Mouse (Mus musculus): ENCODE results near the gene Arglu1. TPM values are rescaled to one million over a fixed set of nuclear protein-coding genes. Genes with fewer than 3 reads are reported as not detected.

The Arglu1 gene
- polyA plus RNA-seq (2012): 92.6 and 109 TPM in 2 replicates

DNA sequence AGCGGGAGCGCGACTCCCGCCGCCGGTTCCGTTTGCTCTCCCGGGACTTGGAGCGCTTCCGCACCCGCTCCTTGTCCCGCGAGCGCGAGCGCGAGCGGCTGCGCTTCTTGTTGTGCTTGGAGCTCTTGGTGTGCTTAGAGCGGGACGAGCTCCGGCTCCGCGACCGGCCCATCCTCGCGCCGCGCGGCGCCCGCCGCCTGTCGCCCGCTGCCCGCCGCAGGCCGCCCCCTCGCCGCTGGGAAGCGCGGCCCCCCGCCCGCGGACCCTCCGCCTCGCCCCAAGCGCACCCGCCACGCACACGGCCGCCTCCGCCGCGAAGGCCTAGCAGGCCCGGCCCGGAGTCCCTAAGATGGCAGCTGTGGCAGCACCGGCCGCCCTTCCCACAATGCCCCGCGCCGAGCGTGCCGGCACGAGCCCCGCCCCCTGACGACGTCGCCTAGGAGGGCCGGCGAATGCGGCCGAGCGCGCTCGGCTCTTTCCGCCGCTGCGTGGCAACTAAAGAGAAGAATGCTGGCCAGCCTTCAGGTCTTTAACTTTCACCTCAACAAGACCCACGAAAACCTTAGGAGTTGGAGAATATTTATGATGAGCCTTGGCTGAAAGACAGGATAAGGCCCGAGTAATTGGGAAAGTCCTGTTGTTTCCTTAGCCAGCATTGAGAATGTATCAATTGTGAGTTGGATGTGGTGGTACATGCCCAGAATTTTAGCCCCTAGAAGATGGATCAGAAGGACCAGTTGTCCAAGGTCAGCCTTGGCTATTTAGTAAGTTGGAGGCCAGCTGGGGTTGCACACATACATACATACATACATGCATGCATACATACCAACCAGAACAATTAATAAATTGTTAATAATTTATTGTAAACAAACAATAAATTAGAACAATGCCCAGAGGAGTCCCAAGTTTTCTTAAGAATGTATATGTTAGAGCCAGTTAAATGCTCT lies at the start of gene Arglu1:
TSS of gene Arglu1 (minus strand) at position 376 of the 947 bp plus-strand sequence.
- TF ChIP-seq GATA1 (IDR thresholded peaks at IDR 0.05; ENCODE audit: low read length): no peak

DNA sequence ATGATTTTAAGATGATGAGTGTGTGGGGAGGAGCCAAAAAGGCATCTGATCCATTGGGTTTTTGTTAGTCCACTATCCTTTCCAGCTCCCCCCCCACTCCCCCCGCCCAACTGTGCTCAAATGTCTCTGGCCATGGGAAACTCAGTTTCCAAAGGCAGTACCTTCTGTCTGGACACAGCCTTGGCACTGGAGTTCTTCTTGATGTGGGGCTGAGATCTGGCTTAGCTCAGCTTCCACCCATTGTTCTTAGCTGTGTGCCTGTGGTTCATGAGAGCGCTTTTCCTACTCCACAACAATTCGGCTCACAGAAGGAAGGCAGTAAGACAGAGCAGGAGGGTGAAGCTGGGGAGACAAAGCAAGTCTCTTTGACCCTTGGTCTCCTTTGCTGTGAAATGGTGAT lies 47.0 kb upstream of the Arglu1 start:
- TF ChIP-seq GATA1 (IDR thresholded peaks at IDR 0.05; ENCODE audit: low read length): no peak

DNA sequence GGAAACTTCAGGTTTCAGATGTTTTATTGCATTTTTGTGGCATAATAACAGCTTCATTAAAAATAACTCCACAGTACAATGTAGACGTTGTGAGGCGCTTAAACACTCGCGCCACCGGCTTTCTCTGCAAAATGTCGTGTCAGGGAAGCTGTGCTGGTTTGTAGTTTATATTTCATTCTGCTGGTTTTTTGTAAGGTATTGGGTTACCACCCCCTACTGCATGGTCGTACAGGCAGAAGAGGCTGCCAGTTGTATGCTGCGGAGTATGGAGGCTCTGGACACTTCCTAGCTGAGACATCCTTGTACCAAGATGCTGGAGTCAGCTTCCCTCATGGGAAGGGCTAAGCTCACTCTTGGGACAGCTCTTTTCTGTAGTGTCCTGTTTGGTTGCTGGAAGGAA lies 46.5 kb upstream of the Arglu1 start:
- no peak for TF ChIP-seq GATA1 (IDR thresholded peaks at IDR 0.05; ENCODE audit: low read length)

DNA sequence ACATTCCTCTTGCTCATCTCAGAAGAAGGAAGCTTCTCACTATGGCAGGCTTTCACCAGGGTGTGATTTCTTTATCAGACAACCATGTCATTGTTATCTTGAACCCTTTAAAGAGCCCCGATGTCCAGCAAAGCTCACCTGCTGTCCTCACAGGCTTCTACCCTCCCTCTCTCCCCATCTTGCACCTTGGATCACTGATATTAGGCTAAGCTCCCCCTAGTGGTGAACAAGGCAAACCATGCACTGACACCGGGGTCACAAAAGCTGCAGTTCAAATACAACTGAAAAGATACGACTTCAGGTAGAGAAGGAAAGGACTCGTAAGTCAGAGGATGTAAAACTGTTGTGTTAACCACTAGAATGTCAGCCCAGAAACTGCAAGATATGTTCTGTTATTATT lies 43.5 kb upstream of the Arglu1 start:
- no peak for TF ChIP-seq GATA1 (IDR thresholded peaks at IDR 0.05; ENCODE audit: low read length)

DNA sequence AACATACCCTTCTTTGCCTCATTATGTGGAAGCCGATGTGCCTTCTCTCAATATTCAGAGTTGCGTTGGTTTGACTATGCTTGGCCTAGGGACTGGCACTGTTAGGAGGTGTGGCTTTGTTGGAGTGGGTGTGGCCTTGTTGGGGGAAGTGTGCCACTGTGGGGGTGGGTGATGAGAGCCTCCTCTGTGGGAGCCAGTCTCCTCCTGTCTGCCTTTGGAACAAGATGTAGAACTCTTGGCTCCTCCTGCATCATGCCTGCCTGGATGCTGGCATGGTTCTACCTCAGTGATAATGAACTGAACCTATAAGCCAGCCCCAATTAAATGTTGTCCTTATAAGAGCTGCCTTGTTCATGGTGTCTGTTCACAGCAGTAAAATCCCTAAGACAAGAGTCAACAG lies 38.3 kb upstream of the Arglu1 start:
- no peak for TF ChIP-seq GATA1 (IDR thresholded peaks at IDR 0.05; ENCODE audit: low read length)

DNA sequence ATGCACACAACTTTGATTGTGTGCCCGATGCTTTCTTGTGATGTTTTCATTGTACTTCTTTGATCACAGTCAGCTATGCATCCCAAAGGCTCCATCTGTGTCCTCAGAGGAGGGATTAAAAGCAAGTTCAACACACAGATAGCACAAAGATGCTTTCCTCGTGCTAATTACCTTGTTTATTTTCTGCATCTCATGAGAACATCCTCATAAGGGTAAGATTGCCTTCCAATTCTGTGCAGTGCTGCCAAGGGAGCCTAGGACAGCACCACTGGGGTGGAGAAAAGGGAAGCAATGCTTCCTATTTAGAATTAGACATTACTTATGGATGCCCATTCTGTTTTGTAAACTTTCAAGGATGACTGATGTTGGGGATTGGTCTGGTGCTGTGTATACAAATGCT lies 36.2 kb upstream of the Arglu1 start:
- TF ChIP-seq GATA1 (IDR thresholded peaks at IDR 0.05; ENCODE audit: low read length): no peak

DNA sequence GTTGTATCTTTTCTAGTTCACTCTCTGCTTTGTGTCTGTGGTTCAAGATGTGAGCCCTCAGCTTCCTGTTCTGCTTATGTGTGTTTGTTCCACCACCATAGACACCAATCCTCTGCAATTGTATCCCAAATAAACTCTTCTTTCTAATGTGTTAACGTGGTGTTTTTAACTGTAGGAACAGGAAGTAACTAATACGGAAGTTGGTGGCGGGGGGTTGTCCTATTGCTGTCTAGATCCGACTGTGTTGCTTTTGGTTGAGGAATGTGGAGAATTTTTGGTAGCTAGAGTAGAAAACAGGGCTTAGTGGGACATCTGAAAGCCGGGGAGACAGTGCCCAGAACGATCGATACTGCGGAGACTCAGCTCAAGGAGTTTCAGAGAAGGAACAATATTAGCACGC lies 14.5 kb upstream of the Arglu1 start:
- no peak for TF ChIP-seq GATA1 (IDR thresholded peaks at IDR 0.05; ENCODE audit: low read length)

DNA sequence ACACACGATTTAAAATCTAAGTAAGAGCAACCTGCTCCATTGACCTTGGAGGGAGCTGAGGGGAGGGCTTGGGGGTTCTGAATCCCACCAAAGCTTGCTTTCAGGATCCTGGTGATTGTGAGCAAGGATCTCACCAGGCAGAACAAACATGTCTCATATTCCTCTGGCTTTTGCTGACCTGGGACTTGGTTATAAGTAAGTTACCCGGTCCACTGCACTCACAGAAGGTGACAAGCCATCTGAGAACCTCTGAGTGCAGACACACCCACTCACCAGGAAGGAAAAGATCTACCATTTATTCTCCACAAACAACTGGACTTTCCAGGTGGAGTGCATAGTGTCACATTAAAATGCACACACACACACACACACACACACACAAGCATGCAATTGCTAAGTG lies 13.3 kb upstream of the Arglu1 start:
- no peak for TF ChIP-seq GATA1 (IDR thresholded peaks at IDR 0.05; ENCODE audit: low read length)

DNA sequence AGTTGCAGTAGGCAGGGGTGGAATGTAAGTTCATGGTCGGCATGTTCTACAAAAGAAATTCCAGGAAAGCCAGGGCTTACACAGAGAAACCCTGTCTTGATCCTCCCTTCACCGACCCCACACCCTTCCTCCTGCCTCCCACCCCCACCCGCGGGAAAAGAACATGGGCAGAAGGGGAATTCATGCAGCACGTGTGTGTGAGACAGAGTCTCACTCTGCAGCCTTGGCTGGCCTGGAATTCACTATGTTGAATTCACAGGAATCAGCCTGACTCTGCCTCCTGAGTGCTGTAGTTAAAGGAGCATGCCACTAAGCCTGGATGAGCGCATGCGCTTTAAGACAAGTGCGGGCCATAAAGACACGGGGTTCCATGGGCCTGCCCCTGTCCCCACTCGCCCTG lies 10.5 kb upstream of the Arglu1 start:
- TF ChIP-seq GATA1 (IDR thresholded peaks at IDR 0.05; ENCODE audit: low read length): no peak

DNA sequence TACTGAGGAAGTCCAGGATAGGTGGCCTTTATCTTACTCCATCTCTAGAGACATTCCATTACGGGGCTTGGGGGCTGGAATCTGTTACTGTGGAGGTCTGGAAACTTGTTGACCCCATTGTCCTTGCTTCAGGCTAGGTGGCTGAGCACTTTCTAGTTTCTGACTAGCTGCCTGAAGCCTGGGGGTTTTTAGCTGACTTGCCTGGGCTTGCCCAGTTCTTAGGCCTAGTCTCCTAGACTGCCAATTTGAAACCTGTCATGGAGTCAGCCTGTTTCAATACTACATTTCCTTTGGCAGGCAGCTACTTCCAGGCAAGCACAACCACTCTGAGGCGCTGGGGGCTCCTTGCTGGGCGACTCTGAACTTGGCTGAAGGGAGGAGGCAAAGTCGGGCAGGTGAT lies 9.9 kb upstream of the Arglu1 start:
- TF ChIP-seq GATA1 (IDR thresholded peaks at IDR 0.05; ENCODE audit: low read length): no peak

DNA sequence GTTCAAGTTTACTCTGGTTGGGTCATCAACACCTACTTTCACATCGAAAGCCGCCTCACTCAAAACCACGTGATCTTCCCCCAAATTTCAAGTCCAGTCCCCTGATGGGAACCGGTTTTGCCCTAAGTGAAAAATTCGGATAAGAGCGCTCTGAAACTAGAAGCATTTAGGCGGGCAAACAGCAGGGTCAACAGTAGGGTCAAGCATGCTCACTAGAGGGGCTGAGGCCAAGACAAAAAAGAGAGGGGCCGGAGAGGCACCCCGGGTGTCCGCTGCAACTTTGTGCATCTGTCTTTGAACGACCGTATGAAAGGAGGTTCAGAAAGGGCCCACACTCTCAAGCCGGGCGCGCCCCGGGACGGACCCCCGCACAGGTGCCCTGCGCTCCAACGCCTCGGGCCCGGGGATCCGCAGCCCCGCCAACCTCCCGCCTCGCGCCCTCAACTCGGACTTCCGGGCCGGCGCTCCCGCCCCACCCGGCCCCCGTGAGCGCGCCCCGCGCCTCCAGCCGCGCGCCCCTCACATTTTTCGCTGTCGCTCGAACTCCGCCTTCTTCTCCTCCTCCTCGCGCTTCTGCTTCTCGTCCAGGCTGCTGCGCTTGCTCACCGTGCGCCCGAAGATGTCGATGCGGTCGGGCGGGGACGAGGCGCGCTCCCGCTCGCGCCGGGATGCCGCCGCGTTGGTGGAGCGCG lies 721 bp downstream of the Arglu1 start:
- TF ChIP-seq GATA1 (IDR thresholded peaks at IDR 0.05; ENCODE audit: low read length): no peak

DNA sequence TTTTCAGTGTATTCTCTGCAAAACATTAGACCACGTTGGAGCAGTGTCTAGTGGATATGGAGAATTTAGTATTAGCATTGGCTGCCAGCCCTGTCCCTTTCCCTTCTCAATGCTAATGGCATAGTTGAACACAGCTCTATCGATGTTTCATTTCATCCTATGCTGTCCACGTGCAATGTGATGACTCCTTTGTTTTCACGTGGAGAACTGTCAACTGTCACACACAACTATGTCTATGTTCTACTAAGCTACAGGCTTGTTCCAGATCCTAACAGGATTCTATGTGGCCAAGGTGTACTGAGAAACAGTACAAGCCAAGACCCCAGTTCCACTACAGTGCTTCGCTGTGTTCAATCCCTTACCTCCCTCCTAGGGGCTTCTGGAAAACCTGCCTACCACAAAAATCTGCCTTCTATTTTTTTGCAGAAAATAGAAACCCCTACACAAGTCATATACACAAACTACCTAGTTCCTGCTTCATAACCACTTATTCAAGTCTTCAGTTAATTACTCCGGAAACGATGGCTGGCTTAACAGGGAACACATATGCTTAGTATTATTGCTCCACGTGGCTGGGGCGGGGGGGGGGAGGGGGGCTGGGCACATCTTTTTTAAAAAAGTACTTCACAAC lies 1.4 kb downstream of the Arglu1 start:
- no peak for TF ChIP-seq GATA1 (IDR thresholded peaks at IDR 0.05; ENCODE audit: low read length)

DNA sequence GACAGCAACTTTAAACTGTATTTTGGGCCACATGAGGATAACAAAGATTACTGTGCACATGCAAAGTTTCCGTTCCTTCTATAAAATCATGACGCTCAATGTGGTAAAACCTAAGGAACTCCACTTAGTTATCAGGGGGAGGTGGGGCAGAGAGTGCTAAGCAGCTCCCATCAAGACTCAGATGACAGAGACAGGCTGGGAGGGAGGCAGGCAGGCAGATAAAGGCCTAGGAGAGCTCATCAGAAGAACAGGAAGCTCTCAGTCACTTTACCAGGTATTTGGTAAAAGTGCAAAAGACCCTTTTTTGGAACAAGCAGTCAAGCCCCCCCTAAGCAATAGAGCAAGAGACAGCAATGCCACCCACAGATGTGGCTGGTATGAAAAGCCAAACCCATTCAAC lies 4.8 kb downstream of the Arglu1 start:
- no peak for TF ChIP-seq GATA1 (IDR thresholded peaks at IDR 0.05; ENCODE audit: low read length)

DNA sequence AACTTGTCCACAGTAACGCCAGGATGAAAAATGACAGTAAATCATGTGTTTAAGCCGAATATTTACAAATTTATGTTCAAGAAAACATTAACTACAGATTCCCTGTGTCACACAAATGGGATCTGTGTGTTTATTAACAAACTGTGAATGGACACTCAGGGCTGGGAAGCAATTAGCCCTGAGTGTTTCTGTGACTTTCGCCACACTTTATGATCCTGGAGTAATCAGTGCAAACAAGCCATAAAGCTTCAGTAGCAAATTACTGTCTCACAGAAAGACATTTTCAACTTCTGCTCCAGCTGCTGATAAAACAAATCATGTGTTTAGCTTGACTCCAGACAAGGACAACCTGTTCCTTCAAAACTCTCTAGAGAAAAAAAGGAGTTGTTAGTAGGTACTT lies 7.6 kb downstream of the Arglu1 start:
- no peak for TF ChIP-seq GATA1 (IDR thresholded peaks at IDR 0.05; ENCODE audit: low read length)

DNA sequence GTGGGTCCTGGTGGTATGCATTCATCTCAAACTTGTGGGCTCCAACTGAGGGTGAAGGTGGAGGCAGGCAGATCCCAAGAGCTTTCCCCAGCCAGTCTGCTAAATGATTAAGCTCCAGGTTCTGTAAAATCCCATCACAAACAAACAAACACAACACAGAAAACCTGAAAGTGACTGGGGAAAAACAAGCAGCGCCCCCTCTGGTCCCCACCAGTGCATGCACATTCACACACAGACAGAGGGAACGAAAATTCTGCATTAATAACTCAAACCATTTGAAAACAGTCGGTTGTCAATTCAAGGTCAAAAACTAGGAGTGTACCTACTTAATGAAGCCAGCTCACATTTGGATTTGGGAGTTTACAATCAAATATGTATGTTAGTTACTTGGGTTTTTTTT lies 12.1 kb downstream of the Arglu1 start:
- no peak for TF ChIP-seq GATA1 (IDR thresholded peaks at IDR 0.05; ENCODE audit: low read length)

DNA sequence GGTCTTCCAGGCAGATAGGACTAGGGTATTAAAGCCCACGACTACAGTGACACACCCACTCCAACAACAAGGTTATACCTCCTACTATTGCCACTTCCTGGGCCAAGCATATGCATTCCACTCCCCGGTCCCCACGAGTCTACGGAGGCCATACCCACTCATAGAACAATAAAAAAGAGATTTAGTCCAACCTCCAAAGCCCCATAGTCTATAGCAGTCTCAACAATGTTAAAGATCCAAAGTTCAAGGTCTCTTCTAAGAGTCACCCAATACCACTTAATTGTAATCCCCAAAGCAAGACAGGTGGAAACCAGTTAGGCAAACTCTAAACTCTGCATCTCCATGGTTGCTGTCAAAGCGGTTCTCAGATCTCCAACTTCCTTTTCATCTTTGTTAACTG lies 15.5 kb downstream of the Arglu1 start:
- TF ChIP-seq GATA1 (IDR thresholded peaks at IDR 0.05; ENCODE audit: low read length): no peak
